Mouse (Mus musculus) kidney, adult 2 months (tissue): Measurements from ENCODE around the gene Thap3. TPM values are rescaled to one million over a fixed set of nuclear protein-coding genes. Genes with fewer than 3 reads are reported as not detected.
"Not testable (repeated sequence)": the region's sequence is repeated elsewhere in the genome, so short reads cannot be mapped to it uniquely, and the experiment has no call there.

Experiments
- DNase-seq: peaks from one replicate; pipeline ENCODE4 v3.0.0; 2021
- H3K27ac ChIP-seq: fragments of 200-500 bp; 2 replicates; pipeline ENCODE4 v1.5.1; 2012; ENCODE audit warnings: low read depth, low read length, control low read depth, inconsistent platforms; ENCODE audit not compliant: insufficient read depth
- H3K27me3 ChIP-seq: fragments of 200-500 bp; replicated peaks from 2 replicates; pipeline ENCODE4 v1.6.1; 2012; ENCODE audit warnings: mild to moderate bottlenecking, moderate library complexity, low read length, inconsistent platforms; ENCODE audit not compliant: control insufficient read depth, insufficient read depth
- H3K36me3 ChIP-seq: fragments of 200-500 bp; 2 replicates; pipeline ENCODE4 v1.6.1; 2012; ENCODE audit warnings: mild to moderate bottlenecking, moderate library complexity, low read length, inconsistent platforms; ENCODE audit not compliant: control insufficient read depth, insufficient read depth
- H3K4me1 ChIP-seq: fragments of 200-500 bp; 2 replicates; pipeline ENCODE4 v1.6.1; 2011; ENCODE audit warnings: low read length; ENCODE audit not compliant: control insufficient read depth, insufficient read depth
- H3K4me3 ChIP-seq: fragments of 200-500 bp; 2 replicates; pipeline ENCODE4 v1.5.1; 2011; ENCODE audit warnings: mild to moderate bottlenecking, low read depth, low read length, control low read depth; ENCODE audit not compliant: insufficient read depth
- CTCF ChIP-seq: fragments of 200-500 bp; conservative IDR thresholded peaks from 2 replicates; pipeline ENCODE4 v1.5.1; 2011; ENCODE audit warnings: low read depth, mild to moderate bottlenecking, control low read depth, low read length, moderate library complexity, mixed read lengths; ENCODE audit not compliant: insufficient read depth, insufficient read length
- POLR2A ChIP-seq: fragments of 200-500 bp; IDR thresholded peaks from one replicate; pipeline ENCODE4 v1.6.1; 2011; ENCODE audit warnings: low read depth, low read length, control low read depth
- WGBS: fragments of 180-500 bp; shearing (Covaris S2); methylation state at CpG from one replicate; pipeline ENCODE4 v1.1.7; 2018; 5-methylcytosine and 5-hydroxymethylcytosine counted together
- polyA plus RNA-seq: library from polyadenylated mRNA; depleted of rRNA; stranded (reverse); fragments of >200 nt; gene quantifications from 2 replicates; pipeline ENCODE4 v1.2.3, GENCODE M21; 2012; rRNA removed

Gene Thap3
- 30.6 and 33.7 TPM in 2 replicates for polyA plus RNA-seq

- DNase-seq, result peak; percentile 89
- H3K36me3 ChIP-seq, result no peaks in the 10 kb centered on the region
- peaks cover 15% of the 10 kb centered on the region; the same call in 1 of the 2 replicates for H3K4me1 ChIP-seq
- WGBS, result 1% methylated on average over 54 of the region's 54 CpGs
- peak within 1 kb of the TSS; percentile 67 for H3K27ac ChIP-seq
- no peaks in the 10 kb centered on the region for H3K27me3 ChIP-seq
- no peak for TF ChIP-seq CTCF
- no peak for TF ChIP-seq POLR2A
- peak within 1 kb of the TSS; percentile 93 for H3K4me3 ChIP-seq
Measured at GRCm38 (mm10) chr4:151988342-151989109, at the start of gene Thap3. Gene Thap3, minus strand, starts transcription at chr4:151988997.

- Histone ChIP-seq H3K36me3 (no peaks in the 10 kb centered on the region), H3K4me1 (peaks cover 7% of the 10 kb centered on the region), H3K4me3 (peak within 1 kb of the TSS; percentile 71), H3K27ac (no peak within 1 kb of the TSS), H3K27me3 (no peaks in the 10 kb centered on the region)
- peak; percentile 25 for DNase-seq
- no peak for TF ChIP-seq CTCF
- no peak for TF ChIP-seq POLR2A
- 42% methylated on average over 10 of the region's 10 CpGs for WGBS
Measured at GRCm38 (mm10) chr4:152038225-152038984, 49.6 kb upstream of the Thap3 start, which contains the start of gene Tas1r1. Gene Tas1r1, minus strand, starts transcription at chr4:152038568.

- H3K4me1 ChIP-seq, H3K4me3 ChIP-seq, DNase-seq, H3K27me3 ChIP-seq, H3K27ac ChIP-seq, H3K36me3 ChIP-seq: not testable (repeated sequence)
- WGBS, result 86% methylated on average over 6 of the region's 6 CpGs
- peak; percentile 34 for TF ChIP-seq CTCF
Measured at GRCm38 (mm10) chr4:152036464-152036863, 47.7 kb upstream of the Thap3 start.

- Histone ChIP-seq H3K4me3 (no peak overlapping the region), H3K4me1 (no peaks in the 10 kb centered on the region; the same call in 1 of the 2 replicates), H3K36me3 (no peaks in the 10 kb centered on the region), H3K27ac (no peak overlapping the region), H3K27me3 (no peaks in the 10 kb centered on the region)
- DNase-seq, result no peak
- 90% methylated on average over 13 of the region's 13 CpGs for WGBS
- no peak for TF ChIP-seq POLR2A
- no peak for TF ChIP-seq CTCF
Measured at GRCm38 (mm10) chr4:152032922-152033321, 44.1 kb upstream of the Thap3 start.

GRCm38 (mm10) chr4:152029997-152030396 is 41.2 kb upstream of the Thap3 start:
- Histone ChIP-seq H3K27me3 (no peaks in the 10 kb centered on the region), H3K36me3 (no peaks in the 10 kb centered on the region), H3K27ac (no peak overlapping the region), H3K4me3 (no peak overlapping the region), H3K4me1 (peaks cover 6% of the 10 kb centered on the region; the same call in 1 of the 2 replicates)
- no peak for DNase-seq
- TF ChIP-seq CTCF, result no peak; the same call in 1 of the 2 replicates
- no peak for TF ChIP-seq POLR2A
- WGBS, result 75% methylated on average over 4 of the region's 4 CpGs

GRCm38 (mm10) chr4:152029087-152029486 is 40.3 kb upstream of the Thap3 start:
- Histone ChIP-seq H3K36me3 (no peaks in the 10 kb centered on the region), H3K27me3 (no peaks in the 10 kb centered on the region), H3K4me1 (peaks cover 6% of the 10 kb centered on the region; the same call in 1 of the 2 replicates), H3K27ac (no peak overlapping the region), H3K4me3 (no peak overlapping the region)
- TF ChIP-seq CTCF, result peak; percentile 27; the same call in 1 of the 2 replicates
- no peak for TF ChIP-seq POLR2A
- no peak for DNase-seq
- 48% methylated on average over 5 of the region's 5 CpGs for WGBS

- Histone ChIP-seq H3K27ac (no peak overlapping the region), H3K4me3 (no peak overlapping the region), H3K4me1 (peaks cover 6% of the 10 kb centered on the region; the same call in 1 of the 2 replicates), H3K36me3 (no peaks in the 10 kb centered on the region), H3K27me3 (no peaks in the 10 kb centered on the region)
- 61% methylated on average over 15 of the region's 15 CpGs for WGBS
- no peak for DNase-seq
- TF ChIP-seq CTCF, result no peak
Measured at GRCm38 (mm10) chr4:152028456-152028855, 39.7 kb upstream of the Thap3 start.
